Mouse (Mus musculus) layer of hippocampus, adult 9-10 months (tissue): ENCODE measurements around the gene Prkcsh.
A peak's percentile ranks its signal among the peaks of the same experiment; 100 is the strongest.

Experiments used
- DNase-seq: peaks from one replicate; pipeline ENCODE4 v3.0.0; 2022; ENCODE audit warnings: low spot score

Gene Prkcsh

GRCm38 (mm10) chr9:22049721-22050270, 47.2 kb downstream of the Prkcsh start:
- no peak for DNase-seq

DNA sequence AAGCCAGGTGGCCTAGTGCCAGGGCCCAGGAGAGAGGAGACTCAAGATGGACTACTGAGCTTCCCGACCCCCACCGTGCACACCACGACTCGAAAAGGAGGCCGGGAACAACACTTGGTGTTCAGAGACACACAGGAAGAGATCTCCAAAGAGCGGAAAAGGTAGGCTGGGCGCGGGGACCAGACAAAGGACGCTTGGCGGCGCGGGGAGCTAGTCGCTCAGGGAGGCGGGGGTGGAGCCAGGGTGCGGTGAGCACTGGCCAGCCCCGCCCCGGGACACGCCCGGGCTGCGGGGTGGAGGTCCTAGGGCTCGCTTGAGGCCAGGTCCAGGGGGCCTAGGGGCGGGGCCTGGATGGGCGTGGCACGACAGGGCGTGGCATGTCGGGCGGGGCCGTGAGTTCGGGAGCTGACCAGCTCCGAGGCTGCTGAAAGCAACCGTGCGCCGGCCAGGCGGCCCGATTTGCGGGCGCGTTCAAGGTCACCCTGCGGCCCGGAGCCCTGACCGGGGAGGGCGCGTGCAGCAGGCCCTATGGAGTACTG, 47.8 kb downstream of the Prkcsh start:
- no peak for DNase-seq

- DNase-seq, result no peak
Measured at GRCm38 (mm10) chr9:22051161-22051957, 48.8 kb downstream of the Prkcsh start.

GRCm38 (mm10) chr9:22051958-22052254, 49.3 kb downstream of the Prkcsh start, which contains the start of gene Elavl3:
TSS of gene Elavl3 (minus strand) at chr9:22052023.
- no peak for DNase-seq

DNA sequence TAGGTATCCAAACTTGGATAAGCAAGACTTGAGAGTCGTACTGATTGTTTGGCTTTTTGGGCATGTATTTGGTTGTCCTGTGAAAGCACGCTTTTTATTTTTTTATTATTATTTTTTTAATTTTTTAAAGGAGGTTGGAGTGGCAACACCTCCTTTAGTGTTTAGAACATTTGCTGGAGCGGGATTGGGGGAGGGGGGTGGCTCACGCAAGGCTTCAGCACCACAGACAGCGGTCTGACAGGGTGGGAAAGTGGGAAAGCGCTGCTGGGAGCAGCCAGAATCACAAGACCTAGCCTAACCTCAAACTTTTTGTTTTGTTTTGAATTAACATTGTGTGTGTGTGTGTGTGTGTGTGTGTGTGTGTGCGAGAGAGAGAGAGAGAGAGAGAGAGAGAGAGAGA, 51.1 kb downstream of the Prkcsh start:
- DNase-seq, result no peak

GRCm38 (mm10) chr9:22054411-22055076, 51.9 kb downstream of the Prkcsh start:
- DNase-seq, result peak; percentile 80

GRCm38 (mm10) chr9:22055713-22056112, 53.1 kb downstream of the Prkcsh start:
- DNase-seq, result no peak

- DNase-seq, result no peak
Measured at GRCm38 (mm10) chr9:22056303-22056910, 53.8 kb downstream of the Prkcsh start.

GRCm38 (mm10) chr9:22057031-22057517, 54.5 kb downstream of the Prkcsh start:
- no peak for DNase-seq

GRCm38 (mm10) chr9:22058011-22058424, 55.4 kb downstream of the Prkcsh start:
- DNase-seq, result no peak

- peak; percentile 65 for DNase-seq
Measured at GRCm38 (mm10) chr9:22061339-22061738, 58.7 kb downstream of the Prkcsh start.
